Mouse (Mus musculus) hindbrain, embryonic 10.5 days (tissue): ENCODE data around the gene Cpt1b. TPM values are rescaled to one million over a fixed set of nuclear protein-coding genes. Genes with fewer than 3 reads are reported as not detected.

Source experiments
- DNase-seq: peaks from one replicate; pipeline ENCODE4 v3.0.0-alpha.2; 2017; ENCODE audit warnings: low spot score
- H3K27ac ChIP-seq: fragments of 300-500 bp; sonication (generic); 2 replicates; pipeline ENCODE4 v1.5.1; 2016; ENCODE audit warnings: mild to moderate bottlenecking, moderate library complexity
- H3K27me3 ChIP-seq: fragments of 300-500 bp; sonication (generic); 2 replicates; pipeline ENCODE4 v1.6.1; 2016; ENCODE audit warnings: mild to moderate bottlenecking; ENCODE audit not compliant: poor library complexity, insufficient read depth, severe bottlenecking
- H3K36me3 ChIP-seq: fragments of 300-500 bp; sonication (generic); 2 replicates; pipeline ENCODE4 v1.6.1; 2016; ENCODE audit warnings: mild to moderate bottlenecking, moderate library complexity
- H3K4me1 ChIP-seq: fragments of 300-500 bp; sonication (generic); replicated peaks from 2 replicates; pipeline ENCODE4 v1.6.1; 2016; ENCODE audit warnings: mild to moderate bottlenecking
- H3K4me3 ChIP-seq: fragments of 300-500 bp; sonication (generic); 2 replicates; pipeline ENCODE4 v1.5.1; 2016; ENCODE audit warnings: mild to moderate bottlenecking, moderate library complexity
- H3K9me3 ChIP-seq: fragments of 300-500 bp; sonication (generic); 2 replicates; pipeline ENCODE4 v1.6.1; 2016; ENCODE audit warnings: mild to moderate bottlenecking, moderate library complexity
- WGBS: fragments of 180-500 bp; shearing (Covaris S2); methylation state at CpG from one replicate; pipeline ENCODE4 v1.1.7; 2016; 5-methylcytosine and 5-hydroxymethylcytosine counted together
- polyA plus RNA-seq: library from polyadenylated mRNA; unstranded; fragments of >200 nt; fragmentation: Nextera tagmentation; extraction: Ambion mirVana; gene quantifications from 2 replicates; pipeline ENCODE4 v1.2.1, GENCODE M21; 2016

Gene Cpt1b
- polyA plus RNA-seq, 1 experiment from 2014 or later, result 0.82 TPM

GRCm38 (mm10) chr15:89459821-89460220, 34.2 kb upstream of the Cpt1b start:
- Histone ChIP-seq H3K9me3 (no peaks in the 10 kb centered on the region), H3K36me3 (peaks cover 69% of the 10 kb centered on the region), H3K4me1 (peaks cover 15% of the 10 kb centered on the region), H3K4me3 (no peak overlapping the region), H3K27ac (no peak overlapping the region), H3K27me3 (peaks cover 6% of the 10 kb centered on the region; the same call in 1 of the 2 replicates)
- WGBS, result 87% methylated on average over 7 of the region's 7 CpGs
- DNase-seq, result no peak

- no peaks in the 10 kb centered on the region for H3K9me3 ChIP-seq
- no peak for DNase-seq
- WGBS, result 93% methylated on average over 15 of the region's 15 CpGs
- H3K27me3 ChIP-seq, result peaks cover 13% of the 10 kb centered on the region
- no peak overlapping the region for H3K27ac ChIP-seq
- no peak overlapping the region for H3K4me3 ChIP-seq
- H3K36me3 ChIP-seq, result peaks cover 69% of the 10 kb centered on the region
- peaks cover 23% of the 10 kb centered on the region for H3K4me1 ChIP-seq
These were observed 33.3 kb upstream of the Cpt1b start for GRCm38 (mm10) chr15:89458942-89459341.

- peaks cover 33% of the 10 kb centered on the region for H3K27me3 ChIP-seq
- H3K4me3 ChIP-seq, result peak overlapping the region; percentile 83
- H3K27ac ChIP-seq, result no peak overlapping the region
- H3K36me3 ChIP-seq, result peaks cover 44% of the 10 kb centered on the region
- no peaks in the 10 kb centered on the region for H3K9me3 ChIP-seq
- DNase-seq, result no peak
- peaks cover 32% of the 10 kb centered on the region for H3K4me1 ChIP-seq
- WGBS, result 88% methylated on average over 6 of the region's 6 CpGs
These were observed 30.0 kb upstream of the Cpt1b start for GRCm38 (mm10) chr15:89455642-89456041.

- Histone ChIP-seq H3K4me1 (peaks cover 29% of the 10 kb centered on the region), H3K9me3 (no peaks in the 10 kb centered on the region), H3K36me3 (peaks cover 36% of the 10 kb centered on the region), H3K27me3 (peaks cover 33% of the 10 kb centered on the region), H3K27ac (peak overlapping the region; percentile 89), H3K4me3 (peak overlapping the region; percentile 83)
- DNase-seq, result no peak
- WGBS, result 11% methylated on average over 6 of the region's 6 CpGs
These were observed 29.2 kb upstream of the Cpt1b start for GRCm38 (mm10) chr15:89454857-89455256.

- DNase-seq, result peak; percentile 60
- under 1% methylated on average over 53 of the region's 53 CpGs for WGBS
- H3K9me3 ChIP-seq, result no peaks in the 10 kb centered on the region
- H3K4me3 ChIP-seq, result peak within 1 kb of the TSS; percentile 83
- peaks cover 29% of the 10 kb centered on the region for H3K4me1 ChIP-seq
- peaks cover 27% of the 10 kb centered on the region for H3K36me3 ChIP-seq
- peak within 1 kb of the TSS; percentile 89 for H3K27ac ChIP-seq
- peaks cover 37% of the 10 kb centered on the region for H3K27me3 ChIP-seq
These were observed 28.3 kb upstream of the Cpt1b start, which contains the start of gene Mapk8ip2 for GRCm38 (mm10) chr15:89453865-89454478. TSS of gene Mapk8ip2 (plus strand) at chr15:89453913.

GRCm38 (mm10) chr15:89452906-89453864, 27.5 kb upstream of the Cpt1b start:
- peak overlapping the region; percentile 89 for H3K27ac ChIP-seq
- H3K9me3 ChIP-seq, result no peaks in the 10 kb centered on the region
- peak overlapping the region; percentile 83 for H3K4me3 ChIP-seq
- 5% methylated on average over 24 of the region's 24 CpGs for WGBS
- peaks cover 29% of the 10 kb centered on the region for H3K4me1 ChIP-seq
- DNase-seq, result peak; percentile 70
- H3K36me3 ChIP-seq, result peaks cover 20% of the 10 kb centered on the region
- peaks cover 37% of the 10 kb centered on the region for H3K27me3 ChIP-seq

GRCm38 (mm10) chr15:89442486-89443070, 16.9 kb upstream of the Cpt1b start:
- H3K9me3 ChIP-seq, result no peaks in the 10 kb centered on the region
- DNase-seq, result no peak
- WGBS, result 42% methylated on average over 8 of the region's 8 CpGs
- no peaks in the 10 kb centered on the region for H3K36me3 ChIP-seq
- no peak overlapping the region for H3K27ac ChIP-seq
- H3K27me3 ChIP-seq, result no peaks in the 10 kb centered on the region
- H3K4me1 ChIP-seq, result no peaks in the 10 kb centered on the region
- H3K4me3 ChIP-seq, result no peak overlapping the region

- Histone ChIP-seq H3K27ac (no peak overlapping the region), H3K36me3 (no peaks in the 10 kb centered on the region), H3K4me3 (no peak overlapping the region), H3K4me1 (0 out of 2 replicates have a peak, but pooled peaks cover 4% of the 10 kb centered on the region), H3K27me3 (no peaks in the 10 kb centered on the region), H3K9me3 (no peaks in the 10 kb centered on the region)
- 86% methylated on average over 5 of the region's 5 CpGs for WGBS
- DNase-seq, result no peak
These were observed 10.2 kb upstream of the Cpt1b start for GRCm38 (mm10) chr15:89435878-89436277.

- Histone ChIP-seq H3K4me1 (peaks cover 11% of the 10 kb centered on the region), H3K27ac (no peak overlapping the region), H3K9me3 (no peaks in the 10 kb centered on the region), H3K4me3 (no peak overlapping the region), H3K27me3 (no peaks in the 10 kb centered on the region), H3K36me3 (no peaks in the 10 kb centered on the region)
- no peak for DNase-seq
- WGBS, result 78% methylated on average over 3 of the region's 3 CpGs
These were observed 8.5 kb upstream of the Cpt1b start for GRCm38 (mm10) chr15:89434136-89434535.

- H3K27ac ChIP-seq, result no peak overlapping the region
- WGBS, result 80% methylated on average over 4 of the region's 4 CpGs
- H3K4me1 ChIP-seq, result peaks cover 22% of the 10 kb centered on the region
- peaks cover 4% of the 10 kb centered on the region; the same call in 1 of the 2 replicates for H3K36me3 ChIP-seq
- H3K27me3 ChIP-seq, result no peaks in the 10 kb centered on the region
- no peak overlapping the region for H3K4me3 ChIP-seq
- no peaks in the 10 kb centered on the region for H3K9me3 ChIP-seq
- DNase-seq, result no peak
These were observed 7.3 kb upstream of the Cpt1b start for GRCm38 (mm10) chr15:89432946-89433345.

GRCm38 (mm10) chr15:89431806-89432205, 6.1 kb upstream of the Cpt1b start:
- Histone ChIP-seq H3K27ac (no peak overlapping the region), H3K36me3 (peaks cover 16% of the 10 kb centered on the region), H3K9me3 (no peaks in the 10 kb centered on the region), H3K4me1 (peaks cover 22% of the 10 kb centered on the region), H3K4me3 (no peak overlapping the region), H3K27me3 (no peaks in the 10 kb centered on the region)
- 89% methylated on average over 6 of the region's 6 CpGs for WGBS
- DNase-seq, result no peak

GRCm38 (mm10) chr15:89431271-89431670, 5.6 kb upstream of the Cpt1b start:
- 86% methylated on average over 3 of the region's 3 CpGs for WGBS
- peaks cover 21% of the 10 kb centered on the region for H3K36me3 ChIP-seq
- no peak for DNase-seq

More at GRCm38 (mm10) chr15:89431271-89431670, 5.6 kb upstream of the Cpt1b start:
- peaks cover 27% of the 10 kb centered on the region for H3K4me1 ChIP-seq
- no peaks in the 10 kb centered on the region for H3K27me3 ChIP-seq
- no peak overlapping the region for H3K27ac ChIP-seq
- no peak overlapping the region for H3K4me3 ChIP-seq
- no peaks in the 10 kb centered on the region for H3K9me3 ChIP-seq
